Mouse (Mus musculus): ENCODE measurements around the gene Trpc4ap.
"Not testable (repeated sequence)": the region's sequence is repeated elsewhere in the genome, so short reads cannot be mapped to it uniquely, and the experiment has no call there.

The Trpc4ap gene

DNA sequence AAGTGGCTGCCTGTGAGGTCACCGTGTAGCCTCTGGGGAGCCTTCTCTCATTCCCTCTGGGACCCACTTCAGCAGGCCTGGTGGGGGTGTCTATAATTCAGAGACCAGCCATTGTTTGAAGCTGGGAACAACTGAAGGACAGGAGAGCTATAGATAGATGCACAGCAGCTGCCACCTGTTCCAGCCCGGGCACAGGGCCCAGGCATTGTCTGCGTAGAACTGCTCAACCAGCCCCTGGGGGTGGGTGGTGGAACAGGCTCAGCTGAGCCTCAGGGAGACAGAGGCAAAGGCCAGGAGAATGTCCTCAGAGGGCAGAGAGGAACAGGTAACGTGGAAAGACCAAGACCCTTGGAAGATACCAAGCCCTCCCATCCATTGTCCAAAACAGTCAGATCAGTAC is 85.8 kb downstream of the Trpc4ap start:
- no peak for DNase-seq

DNA sequence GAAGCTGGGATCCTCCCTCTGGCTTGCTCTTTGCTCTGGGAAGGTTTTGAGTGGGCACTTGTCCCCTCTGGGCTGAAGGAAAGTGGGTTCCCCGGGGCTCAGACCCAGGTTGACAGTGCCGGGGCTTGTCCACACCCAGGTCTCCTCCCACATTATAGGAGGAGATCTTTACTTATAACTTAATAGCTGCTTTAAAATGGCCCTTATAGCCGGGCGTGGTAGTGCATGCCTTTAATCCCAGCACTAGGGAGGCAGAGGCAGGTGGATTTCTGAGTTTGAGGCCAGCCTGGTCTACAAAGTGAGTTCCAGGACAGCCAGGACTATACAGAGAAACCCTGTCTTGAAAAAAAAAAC is 87.0 kb downstream of the Trpc4ap start:
- DNase-seq, result not testable (repeated sequence)

DNA sequence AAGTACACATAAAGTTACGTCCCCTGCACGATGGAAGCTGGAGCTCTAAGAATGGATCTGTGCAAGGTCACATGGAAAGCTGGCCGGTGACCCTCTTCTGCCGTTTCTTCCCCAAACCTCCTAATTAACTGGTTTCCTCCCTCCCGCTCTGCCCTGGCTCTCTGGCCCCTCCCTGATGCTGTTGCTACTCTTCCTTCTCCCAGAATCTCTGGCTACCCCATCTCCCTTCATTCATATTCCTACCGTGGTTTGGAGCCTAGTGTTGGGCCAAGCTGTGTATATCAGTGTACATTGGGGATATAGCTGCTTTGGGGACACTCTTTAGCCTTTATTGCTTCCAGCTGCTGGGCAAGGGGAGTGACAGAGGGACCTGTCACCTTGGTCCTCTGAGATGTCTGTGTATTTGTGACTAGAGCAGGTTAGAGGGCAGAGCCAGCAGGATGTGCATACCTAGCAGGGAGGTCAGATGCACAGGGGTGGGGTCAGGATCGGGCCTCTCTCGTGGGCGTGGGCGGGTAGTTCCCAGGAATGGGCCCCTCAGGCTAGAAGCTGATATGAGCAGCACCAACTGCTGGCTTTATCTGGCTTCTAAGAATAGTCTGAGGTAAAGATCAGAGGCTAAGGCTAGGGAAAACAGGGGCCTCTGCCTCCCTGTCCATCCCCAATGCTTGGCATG is 87.5 kb downstream of the Trpc4ap start:
- no peak for DNase-seq

DNA sequence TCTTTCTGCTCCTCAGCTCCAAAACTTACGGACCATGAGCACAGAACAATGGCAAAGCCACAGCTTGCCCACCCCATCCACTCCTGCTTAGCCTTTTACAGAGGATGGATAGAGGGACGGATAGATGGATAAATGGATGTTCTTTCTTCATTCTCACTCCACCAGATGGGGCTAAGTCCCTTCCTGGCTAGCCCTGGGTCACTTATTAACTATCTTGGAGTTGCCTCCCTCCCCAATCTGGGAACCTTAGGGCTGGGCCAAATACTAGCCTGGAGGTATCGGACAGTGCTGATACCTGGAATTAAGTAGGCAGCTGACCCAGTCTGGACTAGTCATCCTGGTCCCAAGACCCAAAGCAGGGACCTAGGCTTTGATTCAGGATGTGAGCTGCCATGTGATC is 88.5 kb downstream of the Trpc4ap start:
- DNase-seq, result peak; percentile 31

DNA sequence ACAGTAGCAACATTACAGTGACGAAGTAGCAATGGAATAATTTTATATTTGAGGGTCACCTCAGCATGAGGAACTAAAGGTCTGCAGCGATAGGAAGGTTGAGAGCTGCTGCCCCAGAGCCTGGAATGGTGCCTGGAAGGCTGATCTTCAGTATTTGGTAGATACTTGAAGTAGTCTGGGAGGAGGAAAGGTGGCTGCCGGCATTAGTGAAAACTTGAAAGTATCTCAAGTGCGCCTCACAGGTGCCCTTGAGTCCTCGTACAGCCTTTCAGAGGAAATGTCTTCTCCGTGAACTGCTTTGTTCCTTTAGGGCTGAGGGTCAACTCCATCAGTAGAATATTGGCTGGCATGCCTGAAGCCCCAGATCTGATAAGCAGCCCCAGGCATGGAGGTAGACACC is 96.7 kb downstream of the Trpc4ap start:
- DNase-seq, result no peak

DNA sequence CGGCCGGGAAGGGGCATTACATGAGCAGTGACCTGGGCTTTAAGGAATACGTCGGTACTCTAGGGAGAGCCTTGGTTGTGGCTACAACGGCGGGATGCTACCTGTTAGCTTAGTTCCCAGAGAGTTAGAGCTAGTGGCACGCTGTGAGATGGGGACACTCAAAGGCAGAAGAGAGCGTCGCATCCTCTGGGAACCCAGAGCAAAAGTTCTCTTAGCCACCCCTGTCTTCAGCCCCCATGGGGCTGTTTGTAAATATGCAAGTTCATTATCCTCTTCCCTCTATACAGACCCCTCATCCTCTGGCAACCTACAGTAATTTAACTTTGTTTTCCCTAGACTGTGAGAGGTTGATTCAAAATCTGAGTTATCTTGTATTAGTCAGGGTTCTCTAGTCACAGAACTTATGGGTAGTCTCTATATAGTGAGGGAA is 99.3 kb downstream of the Trpc4ap start:
- no peak for DNase-seq

DNA sequence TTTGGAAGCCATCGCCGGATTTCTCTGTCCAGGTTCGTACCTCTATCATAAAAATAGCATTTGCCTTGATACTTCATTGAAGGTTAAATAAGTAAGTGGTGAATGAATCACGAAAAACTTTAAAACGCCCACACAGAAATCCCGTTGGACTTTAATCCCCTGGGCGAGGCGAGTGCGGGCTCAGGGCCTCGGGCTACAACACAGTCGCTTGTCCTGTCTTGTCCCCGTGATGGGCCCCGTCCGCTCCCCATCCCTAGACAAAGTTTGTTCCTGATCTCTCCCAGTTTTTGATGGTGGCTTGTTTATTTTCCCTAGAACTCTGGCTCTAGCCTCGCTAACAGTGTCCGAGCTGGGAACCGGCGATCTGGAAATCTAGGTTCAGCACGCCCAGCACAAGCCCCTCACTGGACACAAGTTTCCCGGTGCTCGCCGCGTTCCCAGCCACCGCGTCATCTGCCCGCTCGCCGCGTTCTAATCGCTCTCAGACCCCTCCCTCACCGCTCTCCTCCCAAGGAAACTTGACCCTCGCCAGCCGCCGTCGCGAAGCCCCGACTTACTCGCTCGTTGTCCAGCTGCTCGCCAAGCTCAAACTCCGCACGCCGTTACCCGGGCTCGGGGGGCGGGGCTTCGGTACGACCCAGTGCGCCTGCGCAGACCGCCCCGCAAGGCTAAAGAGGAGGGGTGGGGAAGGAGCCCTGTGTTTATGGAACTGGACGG is 99.9 kb downstream of the Trpc4ap start, which contains the start of gene Gss:
Gene Gss (minus strand): TSS at position 674 of the 717 bp plus-strand sequence.
- DNase-seq, result peak; percentile 98

DNA sequence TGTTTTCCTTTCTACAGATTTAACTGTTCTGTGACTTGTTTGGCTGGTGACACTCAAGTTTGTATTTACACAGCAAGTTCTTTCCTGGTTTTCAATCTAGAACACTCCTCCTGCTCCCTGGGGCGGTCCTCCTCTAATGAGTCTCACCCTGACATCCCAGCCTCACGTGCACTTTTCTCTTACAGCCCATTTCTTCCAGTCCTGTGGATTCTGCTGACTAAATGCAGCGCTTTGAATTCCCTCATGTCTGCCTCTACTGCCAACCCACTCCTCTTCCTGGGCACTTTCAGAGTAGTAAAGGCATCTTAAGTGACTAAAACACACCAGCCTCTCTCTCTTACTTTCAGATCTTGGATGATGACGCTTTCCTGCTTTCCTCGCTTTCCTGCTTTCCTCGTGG is 100.5 kb downstream of the Trpc4ap start:
- peak; percentile 72 for DNase-seq

DNA sequence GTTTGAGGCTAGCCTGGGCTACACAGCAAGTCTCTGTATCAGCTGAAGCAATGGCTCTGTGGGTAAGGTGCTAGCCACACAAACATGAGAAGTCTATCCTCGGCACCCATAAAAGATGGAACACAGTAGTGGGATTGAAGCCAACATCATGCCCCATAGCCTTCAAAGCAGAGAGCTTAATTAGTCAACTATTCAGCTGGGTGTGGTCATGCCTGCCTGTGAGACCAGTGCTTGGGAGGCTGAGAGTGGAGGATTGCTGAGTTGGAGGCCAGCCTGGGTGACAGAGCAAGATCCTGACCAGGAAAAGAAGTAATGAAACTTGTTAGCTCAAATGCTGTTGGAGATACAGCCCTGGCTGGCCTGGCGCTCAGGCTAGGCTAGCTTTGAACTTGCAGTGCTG is 101.3 kb downstream of the Trpc4ap start:
- DNase-seq, result peak; percentile 60

DNA sequence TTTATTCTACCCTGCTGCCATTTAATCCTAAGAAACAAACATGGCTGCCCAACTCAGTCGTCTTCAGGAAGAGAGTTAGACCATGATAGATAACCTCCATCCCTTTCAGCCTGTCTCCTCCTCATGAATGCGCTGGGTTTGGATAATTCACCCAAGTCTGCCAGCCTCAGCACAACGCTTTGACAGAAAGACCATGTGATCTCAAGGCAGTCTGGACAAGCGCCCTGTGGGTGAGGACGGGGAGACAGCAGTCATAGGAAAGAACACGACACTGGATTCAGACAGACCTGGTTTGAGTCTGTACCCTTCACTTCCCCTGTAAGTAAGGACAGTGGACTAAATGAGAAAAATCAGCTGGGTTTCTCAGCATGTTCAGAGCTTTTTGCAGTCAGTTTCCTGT is 102.7 kb downstream of the Trpc4ap start:
- DNase-seq, result peak; percentile 47

DNA sequence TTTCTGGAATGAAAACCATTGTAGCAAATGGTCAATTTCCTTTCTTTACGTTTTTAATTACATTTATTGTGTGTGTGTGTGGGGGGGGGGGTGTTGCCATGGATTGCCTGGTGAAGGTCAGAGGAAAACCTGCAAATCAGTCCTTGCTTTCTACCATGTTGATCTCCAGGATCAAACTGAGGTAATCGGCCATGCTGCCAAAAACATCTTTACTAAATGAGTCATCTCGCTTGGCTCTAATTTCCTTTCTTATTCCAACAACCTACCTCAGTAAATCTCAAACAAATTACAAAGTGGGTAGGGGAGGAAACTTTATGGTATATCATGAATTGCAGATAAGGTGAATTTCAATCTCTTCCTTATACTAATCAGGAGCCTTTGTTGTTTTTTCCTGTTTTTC is 104.0 kb downstream of the Trpc4ap start:
- DNase-seq, result no peak

DNA sequence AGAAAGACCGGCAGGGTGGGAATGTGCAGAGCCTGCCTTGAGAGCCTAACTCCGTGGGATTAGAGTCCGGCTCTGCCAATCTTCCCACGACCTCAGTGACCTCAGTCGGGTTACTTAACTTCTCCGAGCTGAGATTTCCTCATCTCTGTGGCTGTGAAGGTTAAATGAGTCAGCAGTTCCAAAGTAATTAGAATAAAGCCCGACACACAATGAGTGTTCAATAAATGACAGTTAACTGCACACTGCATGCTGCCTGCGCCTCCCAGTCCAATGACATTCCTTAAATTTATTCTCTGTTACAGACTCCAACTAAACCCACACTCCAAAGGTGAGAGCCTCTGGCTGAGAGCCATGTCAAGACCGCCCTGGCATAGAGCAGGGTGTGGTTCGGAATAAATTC is 106.7 kb downstream of the Trpc4ap start:
- peak; percentile 68 for DNase-seq

DNA sequence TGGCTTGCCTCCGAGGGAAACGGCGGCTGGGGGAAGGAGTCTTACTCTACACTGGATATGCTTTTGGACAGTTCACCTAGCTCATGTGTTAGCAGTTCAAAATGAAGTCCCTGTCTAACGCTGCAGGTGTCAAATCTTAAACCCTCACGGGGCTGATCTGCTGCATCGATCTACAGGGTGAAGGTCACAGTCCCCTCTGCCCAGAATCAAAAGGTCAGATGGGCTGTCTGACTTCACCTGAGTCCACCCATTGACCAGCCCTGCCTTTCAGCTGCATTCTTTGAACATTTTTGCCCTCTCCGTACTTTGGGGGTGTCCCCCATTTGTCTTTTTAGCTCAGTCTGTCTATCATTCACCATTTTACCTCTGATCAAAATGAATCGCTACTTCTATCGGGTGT is 107.1 kb downstream of the Trpc4ap start:
- DNase-seq, result no peak
